Comparison of ENCODE assay signal across 10 mouse cellular contexts in genomic region chr5:147357536-147357935, GRCm38 (mm10). TPM values are rescaled to one million over a fixed set of nuclear protein-coding genes. Genes with fewer than 3 reads are reported as not detected.
DNase-seq lines count a peak whose midpoint lies in the region; ATAC-seq and TF ChIP-seq lines count a peak whose summit lies in the region.
"Had no signal": no experiment of that assay in that cellular context is flagged by ENCODE, and none has a peak within 500 bp of the region (broad histone marks: within the 10 kb centered on the region; RNA-seq: fewer than 3 reads in every experiment).

No protein-coding gene starts in this region.

- no peaks in the 10 kb centered on the region for H3K36me3 ChIP-seq in kidney, adult 2 months (ENCODE audit: control insufficient read depth, insufficient read depth, low read length)
- H3K36me3 ChIP-seq in kidney, embryonic 14.5 days (ENCODE audit: control insufficient read depth, insufficient read depth, low read length): no peaks in the 10 kb centered on the region
- H3K36me3 ChIP-seq in CH12.LX (replicated peaks in 1 of 2; ENCODE audit: control insufficient read depth in 1 of 2, insufficient read depth in 1 of 2, low read length in 1 of 2): no peaks in the 10 kb centered on the region
- no peaks in the 10 kb centered on the region for H3K36me3 ChIP-seq in liver, embryonic 13.5 days
- H3K36me3 ChIP-seq: midbrain, embryonic 12.5 days had no signal

- no peak overlapping the region for H3K27ac ChIP-seq in kidney, adult 2 months (ENCODE audit: insufficient read depth, low read depth, low read length)
- no peak overlapping the region for H3K27ac ChIP-seq in kidney, embryonic 14.5 days (ENCODE audit: low read depth, low read length)
- no peak overlapping the region for H3K27ac ChIP-seq in CH12.LX (ENCODE audit: insufficient read depth, low read depth)
- H3K27ac ChIP-seq in liver, embryonic 13.5 days: no peak overlapping the region
- H3K27ac ChIP-seq: midbrain, embryonic 12.5 days had no signal

- peak; percentile 7 for DNase-seq in kidney, adult 2 months
- no peak for DNase-seq in CH12.LX (ENCODE audit: extremely low read depth)
- DNase-seq in T-cell, adult 2 months (ENCODE audit: low spot score): peak; percentile 44
- DNase-seq in liver, embryonic 13.5 days: peak; percentile 26
- peak; percentile 72 for DNase-seq in thymus, postnatal 4 days
- no peak for DNase-seq in MN1 (ENCODE audit: low spot score)

- H3K9ac ChIP-seq in kidney, embryonic 14.5 days (ENCODE audit: low read depth, low read length): no peak overlapping the region
- H3K9ac ChIP-seq in CH12.LX (ENCODE audit: insufficient read depth, low read depth): no peak overlapping the region
- H3K9ac ChIP-seq in liver, embryonic 13.5 days: no peak overlapping the region
- H3K9ac ChIP-seq: midbrain, embryonic 12.5 days had no signal

- in situ Hi-C loops in CH12.LX (cut with MboI; ENCODE audit: low pct_ligation_motif_present, low pct_unique_long_range_greater_than_20kb, low sequenced_read_pairs): no loop called here

- H3K27me3 ChIP-seq in kidney, adult 2 months (replicated peaks; ENCODE audit: control insufficient read depth, insufficient read depth, low read length): no peaks in the 10 kb centered on the region
- no peaks in the 10 kb centered on the region for H3K27me3 ChIP-seq in kidney, embryonic 14.5 days (ENCODE audit: control insufficient read depth, insufficient read depth, low read length)
- no peaks in the 10 kb centered on the region for H3K27me3 ChIP-seq in CH12.LX (replicated peaks)
- no peaks in the 10 kb centered on the region for H3K27me3 ChIP-seq in liver, embryonic 13.5 days
- H3K27me3 ChIP-seq: midbrain, embryonic 12.5 days had no signal

- H3K4me2 ChIP-seq in kidney, embryonic 14.5 days (replicated peaks; ENCODE audit: low read depth, low read length): no peak overlapping the region
- no peak overlapping the region for H3K4me2 ChIP-seq in CH12.LX (ENCODE audit: insufficient read depth, low read depth, poor library complexity, severe bottlenecking)
- no peak overlapping the region for H3K4me2 ChIP-seq in liver, embryonic 13.5 days
- H3K4me2 ChIP-seq: midbrain, embryonic 12.5 days had no signal

- no peaks in the 10 kb centered on the region for H3K9me3 ChIP-seq in kidney, embryonic 14.5 days (ENCODE audit: control insufficient read depth, low read length)
- H3K9me3 ChIP-seq in CH12.LX (replicated peaks; ENCODE audit: low read length): peaks cover 6% of the 10 kb centered on the region
- H3K9me3 ChIP-seq in liver, embryonic 13.5 days (replicated peaks): no peaks in the 10 kb centered on the region
- H3K9me3 ChIP-seq: midbrain, embryonic 12.5 days had no signal

- no peak overlapping the region for H3K4me3 ChIP-seq in kidney, adult 2 months (ENCODE audit: insufficient read depth, low read depth, low read length)
- H3K4me3 ChIP-seq in kidney, embryonic 14.5 days (ENCODE audit: low read length): no peak overlapping the region
- H3K4me3 ChIP-seq in CH12.LX (replicated peaks in 1 of 3; ENCODE audit: low read depth in 2 of 3, low read length in 2 of 3, poor library complexity in 1 of 3): no peak overlapping the region
- H3K4me3 ChIP-seq in liver, embryonic 13.5 days (replicated peaks): no peak overlapping the region
- H3K4me3 ChIP-seq: midbrain, embryonic 12.5 days had no signal

- 57% methylated on average over 3 of the region's 3 CpGs for WGBS in kidney, adult 2 months
- WGBS in kidney, embryonic 14.5 days: 45% methylated on average over 3 of the region's 3 CpGs
- WGBS in liver, embryonic 13.5 days (ENCODE audit: insufficient replicate concordance): 38% methylated on average over 3 of the region's 3 CpGs

- TF ChIP-seq POLR2A in kidney, adult 2 months (IDR thresholded peaks at IDR 0.05; ENCODE audit: low read depth, low read length): no peak
- TF ChIP-seq POLR2A in CH12.LX (IDR thresholded peaks at IDR 0.05; ENCODE audit: low read depth, low read length): no peak

- peak; percentile 62 for TF ChIP-seq CTCF in kidney, adult 2 months (conservative IDR thresholded peaks at IDR 0.05; ENCODE audit: insufficient read depth, insufficient read length, low read depth, low read length)
- peak; percentile 64 to 66; a peak in 3 of 4 replicates for TF ChIP-seq CTCF in CH12.LX (conservative IDR thresholded peaks at IDR 0.05 in 1 of 2, IDR thresholded peaks at IDR 0.05 in 1 of 2; ENCODE audit: low read depth in 2 of 2, low read length in 2 of 2)

- peak; percentile 50 for TF ChIP-seq RAD21 in CH12.LX (IDR thresholded peaks at IDR 0.05; ENCODE audit: low read depth, low read length)

- dilution Hi-C loops in CH12.LX (cut with MboI; ENCODE audit: extremely low pct_ligation_motif_present, extremely low pct_unique_long_range_greater_than_20kb, low sequenced_read_pairs): no loop called here

- no peak for TF ChIP-seq EP300 in CH12.LX (IDR thresholded peaks at IDR 0.05; ENCODE audit: low read length)

- no peaks in the 10 kb centered on the region for H3K4me1 ChIP-seq in kidney, adult 2 months (ENCODE audit: control insufficient read depth, insufficient read depth, low read length)
- H3K4me1 ChIP-seq in kidney, embryonic 14.5 days (ENCODE audit: control insufficient read depth, insufficient read depth, low read length): no peaks in the 10 kb centered on the region
- H3K4me1 ChIP-seq in CH12.LX (ENCODE audit: control insufficient read depth in 1 of 2, insufficient read depth in 2 of 2): peaks cover 5 to 36% of the 10 kb centered on the region in 2 experiments; a peak in 2 of 4 replicates
- no peaks in the 10 kb centered on the region; the same call in 1 of the 2 replicates for H3K4me1 ChIP-seq in liver, embryonic 13.5 days (replicated peaks)
- H3K4me1 ChIP-seq: midbrain, embryonic 12.5 days had no signal

- no peak for ATAC-seq in kidney, embryonic 14.5 days (ENCODE audit: low FRiP score, low TSS enrichment)
- ATAC-seq in liver, embryonic 13.5 days (ENCODE audit: low read depth): no peak
- no peak for ATAC-seq in activated CD4-positive, CD25-positive, alpha-beta regulatory T cell, adult 4 months

- H3K79me2 ChIP-seq in CH12.LX (replicated peaks; ENCODE audit: control insufficient read depth, extremely low read depth, insufficient read depth, poor library complexity, severe bottlenecking): no peaks in the 10 kb centered on the region

TF ChIP-seq in CH12.LX, 34 proteins besides CTCF, POLR2A, EP300 and RAD21:
- no peak for TF ChIP-seq E2F4 (IDR thresholded peaks at IDR 0.05; ENCODE audit: insufficient replicate concordance, low read depth, low read length)
- TF ChIP-seq SMC3 (IDR thresholded peaks at IDR 0.05; ENCODE audit: low read depth, low read length): peak; percentile 56
TF ChIP-seq in CH12.LX: peak in this region for 1.

RNA-seq across cellular contexts. Expression of gene Urad, which starts 35.3 kb away (rescaled TPM):
- polyA plus RNA-seq in kidney, adult 2 months (2012; rRNA removed): not detected in 2 replicates
- polyA plus RNA-seq in kidney, embryonic 14.5 days (2014; fragmentation: Nextera tagmentation; extraction: Ambion mirVana): not detected in 2 replicates
- total RNA-seq in CH12.LX (2012; rRNA removed) (not detected in 2 replicates), CH12.LX (2014; rRNA removed) (not detected in 2 replicates)
- not detected in 2 replicates for polyA plus RNA-seq in CH12.LX (2012; ENCODE audit: insufficient read length, low read depth)
- 0.30 and 0.48 TPM in 2 replicates for polyA plus RNA-seq in liver, embryonic 13.5 days (2015; fragmentation: Nextera tagmentation; extraction: Ambion mirVana)
- polyA plus RNA-seq in activated CD4-positive, CD25-positive, alpha-beta regulatory T cell, adult 4 months (2017; shearing (Covaris generic)): not detected
- total RNA-seq: heart, adult 18-20 months had no signal
- polyA plus RNA-seq: midbrain, embryonic 12.5 days had no signal

RNA-seq across cellular contexts. Expression of gene Flt3, which starts 42.8 kb away (rescaled TPM):
- 0.26 and 0.78 TPM in 2 replicates for polyA plus RNA-seq in kidney, adult 2 months (2012; rRNA removed)
- polyA plus RNA-seq in kidney, embryonic 14.5 days (2014; fragmentation: Nextera tagmentation; extraction: Ambion mirVana): not detected in 2 replicates
- total RNA-seq in CH12.LX (2012; rRNA removed) (0.76 TPM in 2 replicates), CH12.LX (2014; rRNA removed) (3.2 and 3.3 TPM in 2 replicates)
- polyA plus RNA-seq in CH12.LX (2012; ENCODE audit: insufficient read length, low read depth): 2.0 and 2.3 TPM in 2 replicates
- polyA plus RNA-seq in liver, embryonic 13.5 days (2015; fragmentation: Nextera tagmentation; extraction: Ambion mirVana): 1.6 and 1.8 TPM in 2 replicates
- under 1 TPM in 1 of 2 experiments, not detected in 1; 0.13 TPM for polyA plus RNA-seq in activated CD4-positive, CD25-positive, alpha-beta regulatory T cell, adult 4 months (2017; shearing (Covaris generic))

RNA-seq across cellular contexts. Expression of gene Cdx2, which starts 50.5 kb away (rescaled TPM):
- not detected in 2 replicates for polyA plus RNA-seq in kidney, adult 2 months (2012; rRNA removed)
- not detected in 2 replicates for polyA plus RNA-seq in kidney, embryonic 14.5 days (2014; fragmentation: Nextera tagmentation; extraction: Ambion mirVana)
- total RNA-seq in CH12.LX (2012; rRNA removed) (not detected in 2 replicates), CH12.LX (2014; rRNA removed) (not detected in 2 replicates)
- not detected in 2 replicates for polyA plus RNA-seq in CH12.LX (2012; ENCODE audit: insufficient read length, low read depth)
- polyA plus RNA-seq in liver, embryonic 13.5 days (2015; fragmentation: Nextera tagmentation; extraction: Ambion mirVana): not detected in 2 replicates
- polyA plus RNA-seq in activated CD4-positive, CD25-positive, alpha-beta regulatory T cell, adult 4 months (2017; shearing (Covaris generic)): not detected
- total RNA-seq: heart, adult 18-20 months had no signal
- polyA plus RNA-seq: midbrain, embryonic 12.5 days had no signal

Comparison
In these comparisons a context has a peak if more than half of its experiments do, and no peak if none do; other contexts are left out.
1. DNase-seq: peak in kidney, adult 2 months (single experiment), T-cell, adult 2 months (single experiment), liver, embryonic 13.5 days (single experiment) and thymus, postnatal 4 days (single experiment); none in CH12.LX (single experiment) and MN1 (single experiment).